ENCODE assay signal across 30 mouse cellular contexts in the genomic region with DNA sequence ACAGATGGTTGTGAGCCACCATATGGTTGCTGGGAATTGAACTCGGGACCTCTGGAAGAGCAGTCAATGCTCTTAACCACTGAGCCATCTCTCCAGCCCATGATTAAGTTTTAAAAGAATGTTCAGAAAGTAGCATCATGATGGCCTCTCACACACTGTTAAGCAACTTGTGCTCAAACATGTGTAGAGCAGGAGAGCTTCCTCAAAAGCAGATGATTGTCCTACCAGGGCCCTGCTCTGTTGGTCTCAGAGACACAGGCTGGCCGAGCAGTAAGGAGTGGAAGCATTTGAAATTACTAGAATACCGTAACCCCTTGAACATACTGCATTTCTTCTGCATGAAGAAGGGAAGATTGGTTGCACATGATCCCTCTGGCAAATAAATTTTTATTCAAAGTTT. TPM values are rescaled to one million over a fixed set of nuclear protein-coding genes. Genes with fewer than 3 reads are reported as not detected.
DNase-seq lines count a peak whose midpoint lies in the region; ATAC-seq and TF ChIP-seq lines count a peak whose summit lies in the region.
"Had no signal": no experiment of that assay in that cellular context is flagged by ENCODE, and none has a peak within 500 bp of the region (broad histone marks: within the 10 kb centered on the region; RNA-seq: fewer than 3 reads in every experiment).

No protein-coding gene starts in this region.

- no peak overlapping the region for H3K4me3 ChIP-seq in liver, postnatal 0 days (ENCODE audit: low read depth, low read length)
- no peak overlapping the region for H3K4me3 ChIP-seq in liver, embryonic 12.5 days
- H3K4me3 ChIP-seq: embryonic facial prominence, embryonic 13.5 days; embryonic facial prominence, embryonic 15.5 days; erythroblast, embryonic 14.5 days; forebrain, embryonic 10.5 days; forebrain, embryonic 12.5 days had no signal

- peaks cover 21% of the 10 kb centered on the region for H3K36me3 ChIP-seq in liver, postnatal 0 days (replicated peaks; ENCODE audit: insufficient read depth, low read length)
- H3K36me3 ChIP-seq in liver, embryonic 12.5 days: peaks cover 47% of the 10 kb centered on the region
- H3K36me3 ChIP-seq: embryonic facial prominence, embryonic 13.5 days; embryonic facial prominence, embryonic 15.5 days; forebrain, embryonic 10.5 days; forebrain, embryonic 12.5 days had no signal

- H3K9me3 ChIP-seq in liver, postnatal 0 days (ENCODE audit: low read length): no peaks in the 10 kb centered on the region
- H3K9me3 ChIP-seq in liver, embryonic 12.5 days (replicated peaks): no peaks in the 10 kb centered on the region
- H3K9me3 ChIP-seq: embryonic facial prominence, embryonic 13.5 days; embryonic facial prominence, embryonic 15.5 days; forebrain, embryonic 10.5 days; forebrain, embryonic 12.5 days had no signal

- 66% methylated on average over 3 of the region's 3 CpGs for WGBS in liver, postnatal 0 days (ENCODE audit: insufficient replicate concordance)
- 81% methylated on average over 3 of the region's 3 CpGs for WGBS in liver, embryonic 12.5 days (ENCODE audit: insufficient replicate concordance)

- no peak for DNase-seq in liver, postnatal 0 days
- no peak for DNase-seq in spleen, adult 18-20 months
- no peak for DNase-seq in layer of hippocampus, postnatal 14 days (ENCODE audit: low spot score in 2 of 2)
- DNase-seq in frontal cortex, adult 2 months (ENCODE audit: extremely low spot score in 1 of 2, low spot score in 1 of 2): no peak
- DNase-seq: adrenal gland, adult 8-10 months; adrenal gland, postnatal 14 days; adrenal gland, postnatal 36 days; cerebellum, adult 11 months; cerebellum, adult 18-20 months; cerebellum, adult 8-10 months; cerebellum, adult 9-11 months; cerebellum, postnatal 14 days; cerebellum, postnatal 36 days; embryo, embryonic 11 days had no signal

- peak overlapping the region; percentile 22; the same call in 1 of the 2 replicates for H3K27ac ChIP-seq in liver, postnatal 0 days (ENCODE audit: low read depth)
- no peak overlapping the region for H3K27ac ChIP-seq in liver, embryonic 12.5 days
- H3K27ac ChIP-seq: embryonic facial prominence, embryonic 13.5 days; embryonic facial prominence, embryonic 15.5 days; forebrain, embryonic 10.5 days; forebrain, embryonic 12.5 days had no signal

- H3K27me3 ChIP-seq in liver, postnatal 0 days (ENCODE audit: insufficient read depth, low read length): no peaks in the 10 kb centered on the region
- H3K27me3 ChIP-seq in liver, embryonic 12.5 days (replicated peaks): no peaks in the 10 kb centered on the region
- H3K27me3 ChIP-seq: embryonic facial prominence, embryonic 13.5 days; embryonic facial prominence, embryonic 15.5 days; forebrain, embryonic 12.5 days had no signal

- no peak for TF ChIP-seq CTCF in liver, postnatal 0 days (IDR thresholded peaks at IDR 0.05; ENCODE audit: low read depth)

- peaks cover 14% of the 10 kb centered on the region; the same call in 1 of the 2 replicates for H3K4me1 ChIP-seq in liver, postnatal 0 days (ENCODE audit: insufficient read depth)
- H3K4me1 ChIP-seq in liver, embryonic 12.5 days: peaks cover 17% of the 10 kb centered on the region
- H3K4me1 ChIP-seq: embryonic facial prominence, embryonic 13.5 days; embryonic facial prominence, embryonic 15.5 days; forebrain, embryonic 12.5 days had no signal

- peak overlapping the region; percentile 13; the same call in 1 of the 2 replicates for H3K4me2 ChIP-seq in liver, postnatal 0 days (ENCODE audit: low read depth, low read length)
- no peak overlapping the region for H3K4me2 ChIP-seq in liver, embryonic 12.5 days
- H3K4me2 ChIP-seq: embryonic facial prominence, embryonic 13.5 days; embryonic facial prominence, embryonic 15.5 days; forebrain, embryonic 12.5 days had no signal

- TF ChIP-seq EP300 in liver, postnatal 0 days (IDR thresholded peaks at IDR 0.05; ENCODE audit: low read depth): no peak

- H3K9ac ChIP-seq in liver, postnatal 0 days (replicated peaks): no peak overlapping the region
- H3K9ac ChIP-seq in liver, embryonic 12.5 days: no peak overlapping the region
- H3K9ac ChIP-seq: embryonic facial prominence, embryonic 13.5 days; embryonic facial prominence, embryonic 15.5 days; forebrain, embryonic 12.5 days had no signal

- ATAC-seq in liver, postnatal 0 days: no peak
- no peak for ATAC-seq in liver, embryonic 12.5 days
- ATAC-seq in granulocyte monocyte progenitor cell, adult 5-6 weeks (replicated peaks; ENCODE audit: poor library complexity, severe bottlenecking): peak; percentile 73
- ATAC-seq in megakaryocyte, adult 5-6 weeks (ENCODE audit: poor library complexity, severe bottlenecking): peak; percentile 55
- peak; percentile 36; the same call in 1 of the 2 replicates for ATAC-seq in monocyte, adult 5-6 weeks (replicated peaks; ENCODE audit: insufficient number of reproducible peaks, low FRiP score, low TSS enrichment, poor library complexity, severe bottlenecking)
- ATAC-seq: forebrain, embryonic 14.5 days; forebrain, embryonic 16.5 days had no signal

RNA-seq across cellular contexts. Expression of gene Nrros, which starts 6.4 kb away (rescaled TPM):
- 18.5 and 20.5 TPM in 2 replicates for polyA plus RNA-seq in liver, postnatal 0 days (2015; fragmentation: Nextera tagmentation; extraction: Ambion mirVana)
- 26.5 and 29.9 TPM in 2 replicates for polyA plus RNA-seq in liver, embryonic 12.5 days (2016; fragmentation: Nextera tagmentation; extraction: Ambion mirVana)
- total RNA-seq in granulocyte monocyte progenitor cell, adult 5-6 weeks (2014; fragmentation: Nextera tagmentation): 185 and 192 TPM in 2 replicates
- 110 and 119 TPM in 2 replicates for total RNA-seq in granulocyte monocyte progenitor cell, adult 5-6 weeks (2017)
- total RNA-seq in megakaryocyte, adult 5-6 weeks (2015): 194 and 211 TPM in 2 replicates
- total RNA-seq in megakaryocyte, adult 5-6 weeks (2017): 134 and 165 TPM in 2 replicates
- 151 to 182 TPM (median 158 TPM) in 3 replicates for total RNA-seq in monocyte, adult 5-6 weeks (2017)
- total RNA-seq in layer of hippocampus, postnatal 14 days (2021): 10 to 100 TPM; 10.6 to 11.7 TPM
- 5.7 and 6.9 TPM in 2 replicates for polyA plus RNA-seq in frontal cortex, adult 2 months (2012; rRNA removed)
- polyA plus RNA-seq: C2C12 had no signal

RNA-seq across cellular contexts. Expression of gene Bex6, which starts 20.7 kb away (rescaled TPM):
- polyA plus RNA-seq in liver, postnatal 0 days (2015; fragmentation: Nextera tagmentation; extraction: Ambion mirVana): 0.94 and 1.2 TPM in 2 replicates
- 1.5 and 1.6 TPM in 2 replicates for polyA plus RNA-seq in liver, embryonic 12.5 days (2016; fragmentation: Nextera tagmentation; extraction: Ambion mirVana)
- 102 and 159 TPM in 2 replicates for total RNA-seq in granulocyte monocyte progenitor cell, adult 5-6 weeks (2014; fragmentation: Nextera tagmentation)
- 86.7 and 90.4 TPM in 2 replicates for total RNA-seq in granulocyte monocyte progenitor cell, adult 5-6 weeks (2017)
- total RNA-seq in megakaryocyte, adult 5-6 weeks (2015): 57.1 and 61.1 TPM in 2 replicates
- 45.7 and 49.7 TPM in 2 replicates for total RNA-seq in megakaryocyte, adult 5-6 weeks (2017)
- 0.87 to 1.3 TPM in 2 of 3 replicates, not detected in the other for total RNA-seq in monocyte, adult 5-6 weeks (2017)
- total RNA-seq in layer of hippocampus, postnatal 14 days (2021): not detected
- polyA plus RNA-seq in frontal cortex, adult 2 months (2012; rRNA removed): not detected in 2 replicates
- total RNA-seq: adrenal gland, adult 18-20 months; adrenal gland, adult 8-10 months; adrenal gland, postnatal 14 days; adrenal gland, postnatal 36 days; MEL had no signal
- polyA plus RNA-seq: brain, embryonic 14.5 days; C2C12; embryonic facial prominence, embryonic 11.5 days; embryonic facial prominence, embryonic 13.5 days; erythroblast, embryonic 14.5 days; forebrain, embryonic 12.5 days; forebrain, embryonic 14.5 days; forebrain, embryonic 16.5 days had no signal

RNA-seq across cellular contexts. Expression of gene Cep19, which starts 59.4 kb away (rescaled TPM):
- polyA plus RNA-seq in liver, postnatal 0 days (2015; fragmentation: Nextera tagmentation; extraction: Ambion mirVana): 5.3 and 5.4 TPM in 2 replicates
- polyA plus RNA-seq in liver, embryonic 12.5 days (2016; fragmentation: Nextera tagmentation; extraction: Ambion mirVana): 7.6 TPM in 2 replicates
- total RNA-seq in granulocyte monocyte progenitor cell, adult 5-6 weeks (2014; fragmentation: Nextera tagmentation): 9.9 and 18.8 TPM in 2 replicates
- 27.0 and 36.8 TPM in 2 replicates for total RNA-seq in granulocyte monocyte progenitor cell, adult 5-6 weeks (2017)
- total RNA-seq in megakaryocyte, adult 5-6 weeks (2015): 24.0 and 27.4 TPM in 2 replicates
- total RNA-seq in megakaryocyte, adult 5-6 weeks (2017): 36.6 and 44.3 TPM in 2 replicates
- 11.1 to 15.4 TPM (median 12.7 TPM) in 3 replicates for total RNA-seq in monocyte, adult 5-6 weeks (2017)
- 10 to 100 TPM; 61.5 to 65.9 TPM for total RNA-seq in layer of hippocampus, postnatal 14 days (2021)
- 54.8 and 63.1 TPM in 2 replicates for polyA plus RNA-seq in frontal cortex, adult 2 months (2012; rRNA removed)

RNA-seq across cellular contexts. Expression of gene Pigx, which starts 59.4 kb away (rescaled TPM):
- polyA plus RNA-seq in liver, postnatal 0 days (2015; fragmentation: Nextera tagmentation; extraction: Ambion mirVana): 65.3 and 66.6 TPM in 2 replicates
- 33.8 and 37.2 TPM in 2 replicates for polyA plus RNA-seq in liver, embryonic 12.5 days (2016; fragmentation: Nextera tagmentation; extraction: Ambion mirVana)
- 84.7 and 88.8 TPM in 2 replicates for total RNA-seq in granulocyte monocyte progenitor cell, adult 5-6 weeks (2014; fragmentation: Nextera tagmentation)
- 46.6 and 75.6 TPM in 2 replicates for total RNA-seq in granulocyte monocyte progenitor cell, adult 5-6 weeks (2017)
- total RNA-seq in megakaryocyte, adult 5-6 weeks (2015): 84.8 and 109 TPM in 2 replicates
- 33.2 and 38.3 TPM in 2 replicates for total RNA-seq in megakaryocyte, adult 5-6 weeks (2017)
- total RNA-seq in monocyte, adult 5-6 weeks (2017): 47.5 to 86.8 TPM (median 70.6 TPM) in 3 replicates
- total RNA-seq in layer of hippocampus, postnatal 14 days (2021): 10 to 100 TPM; 29.2 to 29.7 TPM
- polyA plus RNA-seq in frontal cortex, adult 2 months (2012; rRNA removed): 29.8 and 30.9 TPM in 2 replicates

Comparison
In these comparisons a context has a peak if more than half of its experiments do, and no peak if none do; other contexts are left out.
1. ATAC-seq: peak in granulocyte monocyte progenitor cell, adult 5-6 weeks (single experiment), megakaryocyte, adult 5-6 weeks (single experiment) and monocyte, adult 5-6 weeks (single experiment); none in liver, postnatal 0 days (single experiment) and liver, embryonic 12.5 days (single experiment).
2. RNA of gene Nrros, which starts 6.4 kb away (total RNA-seq): 134 to 211 TPM in megakaryocyte, adult 5-6 weeks, 110 to 192 TPM in granulocyte monocyte progenitor cell, adult 5-6 weeks and 151 to 182 TPM in monocyte, adult 5-6 weeks; 10.6 to 11.7 TPM in layer of hippocampus, postnatal 14 days; every median in the first group is over 4 times any median in the second.
3. RNA of gene Bex6, which starts 20.7 kb away (total RNA-seq): 86.7 to 159 TPM in granulocyte monocyte progenitor cell, adult 5-6 weeks and 45.7 to 61.1 TPM in megakaryocyte, adult 5-6 weeks; 0.87 to 1.3 TPM in monocyte, adult 5-6 weeks and not detected in layer of hippocampus, postnatal 14 days; every median in the first group is over 10 times any median in the second.